Mouse (Mus musculus): ENCODE results near the gene Cldn34b4.

The Cldn34b4 gene

DNA sequence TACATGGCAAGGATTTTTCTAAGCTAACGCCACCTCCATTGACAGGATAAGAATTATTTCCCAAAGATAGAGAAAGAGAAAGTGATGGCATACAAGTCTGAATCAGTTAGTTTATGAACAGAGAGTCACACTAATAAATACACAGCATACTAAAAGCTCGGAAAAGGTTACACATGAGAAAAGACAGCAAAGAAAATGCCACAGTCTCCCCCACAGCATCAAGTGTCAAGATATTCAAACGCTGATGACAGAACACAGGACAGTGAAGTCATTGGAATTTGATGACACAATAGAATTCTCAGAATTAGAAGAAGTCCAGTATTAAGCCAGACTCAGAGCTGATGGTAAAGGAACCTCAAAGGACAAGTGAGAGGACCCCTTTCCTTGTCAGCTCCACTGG lies at the start of gene Cldn34b4:
TSS of gene Cldn34b4 (plus strand) at position 301 of the 400 bp plus-strand sequence.
- no peak for DNase-seq (ENCODE audit: low spot score)

Measured in retina, embryonic 14.5 days (tissue).